Comparison of ENCODE assay signal across 8 mouse cellular contexts in the genomic region with DNA sequence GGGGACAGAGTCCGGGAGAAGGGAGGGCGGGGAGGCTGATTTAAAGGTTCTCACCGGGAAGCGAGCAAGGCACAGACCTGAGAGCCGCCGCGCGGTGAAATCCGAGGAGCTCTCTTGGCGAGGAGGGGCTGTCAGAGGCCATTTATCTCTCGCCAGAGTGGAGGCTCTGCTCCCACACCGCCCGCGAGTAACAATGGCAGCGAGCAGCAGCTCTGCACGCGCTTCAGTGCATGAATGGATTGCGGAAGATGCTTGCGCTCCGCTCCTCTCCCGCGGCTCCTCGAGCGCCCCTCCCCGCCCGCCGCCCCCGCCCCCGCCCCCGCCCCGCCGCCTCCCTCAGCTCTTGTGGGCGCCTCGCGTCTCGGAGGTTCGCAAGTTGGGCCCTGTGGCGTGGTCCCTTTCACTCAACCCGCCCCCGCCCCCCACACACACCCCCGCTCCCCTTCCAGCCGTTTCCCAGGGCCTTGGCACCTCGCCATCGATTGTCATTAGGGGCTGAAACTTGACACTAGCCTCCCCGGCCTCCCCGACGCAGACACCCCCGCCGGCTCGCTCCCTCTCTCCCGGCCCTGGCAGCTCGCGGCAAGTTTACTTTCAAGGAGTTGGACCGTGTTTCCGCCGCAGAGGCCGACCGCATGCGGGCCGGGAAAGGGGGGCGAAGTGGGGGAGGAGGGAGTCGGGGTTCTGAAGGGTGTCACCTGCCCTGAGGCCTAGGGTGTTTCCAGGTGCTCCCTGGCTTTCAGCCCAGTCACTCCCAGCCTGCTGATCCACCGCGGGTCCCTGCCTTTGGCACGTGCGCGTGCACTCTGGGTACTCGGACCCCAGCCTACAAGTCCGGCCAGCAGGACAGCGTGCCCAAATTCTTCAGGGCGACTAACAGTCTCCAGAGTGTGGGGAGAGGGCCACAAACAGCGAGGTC. TPM values are rescaled to one million over a fixed set of nuclear protein-coding genes. Genes with fewer than 3 reads are reported as not detected.
DNase-seq lines count a peak whose midpoint lies in the region; ATAC-seq and TF ChIP-seq lines count a peak whose summit lies in the region.

No protein-coding gene starts in this region.

- H3K9me3 ChIP-seq in intestine, embryonic 15.5 days, result no peaks in the 10 kb centered on the region
- no peaks in the 10 kb centered on the region for H3K9me3 ChIP-seq in lung, embryonic 16.5 days (ENCODE audit: control insufficient read depth, low read length)

- no peak overlapping the region; the same call in 1 of the 2 replicates for H3K27ac ChIP-seq in left cerebral cortex, adult 2 months
- peak overlapping the region; percentile 86 for H3K27ac ChIP-seq in intestine, embryonic 15.5 days
- H3K27ac ChIP-seq in lung, embryonic 16.5 days (ENCODE audit: low read length), result peak overlapping the region; percentile 91
- H3K27ac ChIP-seq in small intestine, adult 2 months (ENCODE audit: insufficient read depth, low read depth, low read length), result 0 out of 2 replicates have a peak overlapping the region, but pooled peaks have one; percentile 3

- no peak for TF ChIP-seq CTCF in left cerebral cortex, adult 2 months (IDR thresholded peaks at IDR 0.05)
- no peak for TF ChIP-seq CTCF in small intestine, adult 2 months (IDR thresholded peaks at IDR 0.05; ENCODE audit: extremely low read depth, insufficient read length, insufficient replicate concordance, low read depth, low read length)

- 2% methylated on average over 40 of the region's 72 CpGs for WGBS in intestine, embryonic 15.5 days
- WGBS in lung, embryonic 16.5 days, result 3% methylated on average over 40 of the region's 72 CpGs
- WGBS in small intestine, adult 2 months, result 4% methylated on average over 47 of the region's 72 CpGs

- peak; percentile 24 to 28 for DNase-seq in left cerebral cortex, adult 2 months (ENCODE audit: extremely low spot score in 1 of 2, low spot score in 2 of 2)
- DNase-seq in left cerebral cortex, adult 18-20 months (ENCODE audit: low spot score in 2 of 2), result no peak
- DNase-seq in adrenal gland, postnatal 10 days, result peak; percentile 65
- DNase-seq in gastrocnemius, postnatal 14 days, result peak; percentile 63
- DNase-seq in cerebellum, adult 11 months, result no peak

- intact Hi-C loops in left cerebral cortex, adult 2 months (cut with DNase I), result loop anchor here (2.0 kb wide), 1 partner anchor 38 kb away; no protein-coding TSS in a partner anchor
- intact Hi-C loops in gastrocnemius, postnatal 14 days (cut with DNase I; ENCODE audit: low total_unique reads), result no loop called here

- peak; percentile 68 for ATAC-seq in intestine, embryonic 15.5 days
- peak; percentile 78 for ATAC-seq in lung, embryonic 16.5 days (ENCODE audit: low read depth)

- H3K4me1 ChIP-seq in intestine, embryonic 15.5 days (replicated peaks), result peaks cover 16% of the 10 kb centered on the region
- H3K4me1 ChIP-seq in lung, embryonic 16.5 days (replicated peaks; ENCODE audit: control insufficient read depth, insufficient read depth, low read length), result peaks cover 44% of the 10 kb centered on the region
- peaks cover 15% of the 10 kb centered on the region for H3K4me1 ChIP-seq in small intestine, adult 2 months (ENCODE audit: control insufficient read depth, insufficient read depth, insufficient read length, low read length)

- H3K9ac ChIP-seq in intestine, embryonic 15.5 days, result peak overlapping the region; percentile 66
- peak overlapping the region; percentile 78 for H3K9ac ChIP-seq in lung, embryonic 16.5 days (ENCODE audit: low read length)

- peak overlapping the region; percentile 64 for H3K4me2 ChIP-seq in intestine, embryonic 15.5 days (replicated peaks)
- H3K4me2 ChIP-seq in lung, embryonic 16.5 days (ENCODE audit: low read depth, low read length), result peak overlapping the region; percentile 60

- peak; percentile 24; the same call in 1 of the 2 replicates for TF ChIP-seq POLR2A in small intestine, adult 2 months (IDR thresholded peaks at IDR 0.05; ENCODE audit: low read depth, low read length)

- H3K36me3 ChIP-seq in intestine, embryonic 15.5 days, result no peaks in the 10 kb centered on the region
- no peaks in the 10 kb centered on the region for H3K36me3 ChIP-seq in lung, embryonic 16.5 days (ENCODE audit: control insufficient read depth, insufficient read depth, low read length)
- no peaks in the 10 kb centered on the region for H3K36me3 ChIP-seq in small intestine, adult 2 months (ENCODE audit: control insufficient read depth, insufficient read depth, low read length)

- peaks cover 52% of the 10 kb centered on the region for H3K27me3 ChIP-seq in intestine, embryonic 15.5 days (replicated peaks)
- H3K27me3 ChIP-seq in lung, embryonic 16.5 days (ENCODE audit: control insufficient read depth, insufficient read depth, low read depth, low read length), result peaks cover 54% of the 10 kb centered on the region
- peaks cover 9% of the 10 kb centered on the region; the same call in 1 of the 2 replicates for H3K27me3 ChIP-seq in small intestine, adult 2 months (ENCODE audit: control insufficient read depth, insufficient read depth, low read length)

- peak overlapping the region; percentile 50 for H3K4me3 ChIP-seq in left cerebral cortex, adult 2 months
- H3K4me3 ChIP-seq in intestine, embryonic 15.5 days (replicated peaks), result peak overlapping the region; percentile 57
- peak overlapping the region; percentile 66 for H3K4me3 ChIP-seq in lung, embryonic 16.5 days (ENCODE audit: low read length)
- peak overlapping the region; percentile 71 for H3K4me3 ChIP-seq in small intestine, adult 2 months (ENCODE audit: low read depth, low read length)

RNA-seq across cellular contexts. Expression of a gene that starts 31.7 kb away (rescaled TPM):
- total RNA-seq in left cerebral cortex, adult 2 months (2021), result 10 to 100 TPM; 33.4 to 38.0 TPM
- total RNA-seq in left cerebral cortex, adult 18-20 months (2021), result 10 to 100 TPM; 36.2 to 37.7 TPM
- 10 to 100 TPM; 21.1 to 23.3 TPM for total RNA-seq in adrenal gland, postnatal 10 days (2021)
- 10 to 100 TPM; 14.7 to 20.1 TPM for total RNA-seq in gastrocnemius, postnatal 14 days (2021)
- polyA plus RNA-seq in intestine, embryonic 15.5 days (2015; fragmentation: Nextera tagmentation; extraction: Ambion mirVana), result 12.4 and 13.7 TPM in 2 replicates
- polyA plus RNA-seq in lung, embryonic 16.5 days (2015; fragmentation: Nextera tagmentation; extraction: Ambion mirVana), result 18.5 and 19.7 TPM in 2 replicates
- polyA plus RNA-seq in small intestine, adult 2 months (2012; rRNA removed), result 4.5 and 5.5 TPM in 2 replicates

Comparison
In these comparisons a context has a peak if more than half of its experiments do, and no peak if none do; other contexts are left out.
1. DNase-seq: peak in left cerebral cortex, adult 2 months (2 of 2), adrenal gland, postnatal 10 days (single experiment) and gastrocnemius, postnatal 14 days (single experiment); none in left cerebral cortex, adult 18-20 months (0 of 2) and cerebellum, adult 11 months (single experiment).
2. Peak in every context shown above with its lines, with median percentiles within 50 percentile points of each other: H3K4me3 ChIP-seq.